Mouse (Mus musculus) brown adipose tissue, adult 24 weeks (tissue): ENCODE measurements around the gene Pde11a. TPM values are rescaled to one million over a fixed set of nuclear protein-coding genes. Genes with fewer than 3 reads are reported as not detected.
"Not testable (repeated sequence)": the region's sequence is repeated elsewhere in the genome, so short reads cannot be mapped to it uniquely, and the experiment has no call there.

ENCODE experiments used
- H3K27ac ChIP-seq: fragments of 200-500 bp; replicated peaks from 2 replicates; pipeline ENCODE4 v1.5.1; 2012; ENCODE audit warnings: low read depth, mild to moderate bottlenecking, low read length
- H3K4me1 ChIP-seq: fragments of 200-500 bp; 2 replicates; pipeline ENCODE4 v1.6.1; 2012; ENCODE audit warnings: low read length, mixed read lengths; ENCODE audit not compliant: control insufficient read depth, insufficient read depth, insufficient read length
- H3K4me3 ChIP-seq: fragments of 200-500 bp; 2 replicates; pipeline ENCODE4 v1.5.1; 2012; ENCODE audit warnings: low read depth, mild to moderate bottlenecking, low read length, moderate library complexity; ENCODE audit not compliant: insufficient read depth
- polyA plus RNA-seq: library from polyadenylated mRNA; stranded (reverse); fragments of >200 nt; gene quantifications from 2 replicates; pipeline ENCODE4 v1.2.4, GENCODE M21; 2012; ENCODE audit not compliant: missing spikeins, insufficient read depth, insufficient read length

Pde11a gene
- polyA plus RNA-seq, 1 experiment = 0.91 TPM

DNA sequence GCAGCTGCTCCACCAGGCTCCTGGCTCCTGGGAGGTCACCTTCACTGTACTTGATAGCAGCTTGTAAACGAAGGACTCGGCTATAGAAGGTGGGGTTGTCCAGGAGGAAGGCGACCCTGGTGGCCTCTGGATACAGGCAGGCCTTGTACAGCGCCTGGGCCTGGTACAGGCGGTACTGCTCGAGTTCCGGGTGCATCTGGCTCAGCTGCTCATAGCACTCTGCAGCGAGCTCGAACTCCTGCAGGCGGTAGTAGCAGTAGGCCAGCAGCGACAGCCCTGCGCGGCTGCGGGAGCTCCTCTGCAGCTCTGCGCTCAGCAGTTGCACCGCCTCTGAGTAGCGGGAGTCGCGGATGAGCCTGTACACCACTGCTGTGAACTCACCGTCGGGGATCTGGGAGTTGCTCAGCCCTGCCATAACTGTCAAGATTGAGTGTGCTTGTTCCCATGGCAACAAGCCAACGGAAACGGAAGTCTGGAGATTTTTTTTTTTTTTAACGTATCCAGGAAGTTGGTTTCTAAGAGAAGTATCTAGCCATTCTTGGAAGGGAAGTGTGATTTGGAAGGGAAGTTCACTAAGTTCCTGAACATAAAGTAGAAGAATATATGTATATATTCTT is 360.7 kb downstream of the Pde11a start, which contains the start of gene Ttc30a2:
Gene Ttc30a2 (minus strand): TSS at position 419 of the 617 bp plus-strand sequence.
- not testable (repeated sequence) for H3K4me1 ChIP-seq, H3K27ac ChIP-seq, H3K4me3 ChIP-seq

DNA sequence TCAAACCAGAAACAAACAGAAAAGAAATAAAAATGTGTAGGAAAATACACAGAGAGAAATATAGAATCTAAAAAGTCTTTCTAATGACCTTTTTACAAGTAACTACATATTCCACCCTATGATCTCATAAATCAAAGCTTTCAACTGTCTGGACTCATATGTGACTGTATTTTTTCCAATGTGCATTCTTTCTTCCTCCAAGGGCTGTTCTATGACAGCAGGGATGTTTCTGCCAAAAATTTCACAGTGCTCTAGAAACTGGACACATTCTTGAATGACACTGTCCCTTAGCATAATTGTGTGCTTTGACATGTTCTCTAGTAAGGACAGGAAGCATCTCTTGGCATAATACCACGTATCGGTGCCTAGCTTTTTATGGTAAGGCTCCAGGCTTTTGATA is 362.5 kb downstream of the Pde11a start:
- not testable (repeated sequence) for H3K4me3 ChIP-seq, H3K4me1 ChIP-seq, H3K27ac ChIP-seq

- H3K4me3 ChIP-seq = no peak overlapping the region
- H3K4me1 ChIP-seq = no peaks in the 10 kb centered on the region
- no peak overlapping the region for H3K27ac ChIP-seq
Observed at GRCm38 (mm10) chr2:75974131-75974530, 364.4 kb downstream of the Pde11a start.

DNA sequence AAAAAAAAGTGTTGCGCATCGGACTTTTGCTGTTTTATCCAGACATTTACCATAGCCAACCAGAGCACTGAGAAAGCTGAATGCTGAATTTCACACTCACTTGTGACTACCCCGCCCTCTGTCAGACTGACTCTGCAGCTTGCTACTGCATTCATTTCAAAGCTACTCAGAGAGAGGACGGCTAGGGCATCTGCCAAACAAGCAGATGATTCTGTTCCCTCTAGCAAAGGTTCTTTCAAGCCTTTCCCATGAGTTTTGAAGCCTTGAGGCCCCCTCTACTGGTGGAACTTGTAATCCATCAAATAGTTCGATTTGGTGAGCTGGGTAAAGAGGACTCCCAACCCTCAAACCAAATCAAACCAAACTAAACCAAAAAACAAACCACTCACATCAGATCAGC is 373.6 kb downstream of the Pde11a start:
- Histone ChIP-seq H3K27ac (no peak overlapping the region), H3K4me3 (peak overlapping the region; percentile 39), H3K4me1 (peaks cover 3% of the 10 kb centered on the region; the same call in 1 of the 2 replicates)

DNA sequence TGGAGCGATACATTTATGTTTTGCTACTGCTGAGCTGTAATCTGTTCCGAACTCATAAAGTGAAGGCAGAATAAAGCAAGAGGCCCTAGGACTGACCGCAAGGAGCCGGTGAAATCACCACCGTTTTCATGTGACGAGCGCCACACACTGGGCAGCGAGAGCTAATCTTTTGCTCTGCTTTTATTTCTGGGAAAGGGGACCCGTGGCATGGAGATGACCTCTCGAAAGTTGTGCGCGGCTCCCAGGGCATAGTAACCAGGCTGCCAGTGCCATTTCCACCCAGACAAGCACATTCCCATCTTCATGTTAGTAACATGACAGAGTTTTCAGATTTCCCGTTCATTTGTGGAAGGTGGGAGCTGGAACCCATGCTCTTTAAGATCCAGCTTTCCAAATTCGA is 374.1 kb downstream of the Pde11a start:
- Histone ChIP-seq H3K4me3 (peak overlapping the region; percentile 39), H3K4me1 (peaks cover 5% of the 10 kb centered on the region), H3K27ac (no peak overlapping the region)

DNA sequence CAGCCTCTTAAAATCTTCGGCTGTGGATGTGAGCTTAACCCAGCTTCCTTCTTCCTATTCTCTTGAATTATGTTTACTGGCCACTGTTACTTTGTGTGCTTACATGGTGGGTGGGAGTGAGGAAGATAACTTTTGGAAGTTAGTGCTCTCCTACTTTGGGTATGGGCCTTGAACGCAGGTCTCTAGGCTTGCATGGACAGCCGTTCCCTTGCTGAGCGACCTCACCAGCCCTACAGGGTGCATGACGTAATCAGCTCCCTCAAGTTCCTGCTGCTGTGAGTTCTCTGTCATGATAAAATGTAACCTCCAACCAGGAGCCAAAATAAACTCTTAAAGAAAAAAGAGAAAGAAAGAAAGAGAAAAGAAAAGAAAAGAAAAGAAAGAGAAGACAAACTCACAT is 374.5 kb downstream of the Pde11a start:
- peaks cover 8% of the 10 kb centered on the region for H3K4me1 ChIP-seq
- H3K4me3 ChIP-seq = peak overlapping the region; percentile 39; the same call in 1 of the 2 replicates
- no peak overlapping the region for H3K27ac ChIP-seq

GRCm38 (mm10) chr2:75963211-75963840 is 375.2 kb downstream of the Pde11a start:
- no peak overlapping the region for H3K27ac ChIP-seq

DNA sequence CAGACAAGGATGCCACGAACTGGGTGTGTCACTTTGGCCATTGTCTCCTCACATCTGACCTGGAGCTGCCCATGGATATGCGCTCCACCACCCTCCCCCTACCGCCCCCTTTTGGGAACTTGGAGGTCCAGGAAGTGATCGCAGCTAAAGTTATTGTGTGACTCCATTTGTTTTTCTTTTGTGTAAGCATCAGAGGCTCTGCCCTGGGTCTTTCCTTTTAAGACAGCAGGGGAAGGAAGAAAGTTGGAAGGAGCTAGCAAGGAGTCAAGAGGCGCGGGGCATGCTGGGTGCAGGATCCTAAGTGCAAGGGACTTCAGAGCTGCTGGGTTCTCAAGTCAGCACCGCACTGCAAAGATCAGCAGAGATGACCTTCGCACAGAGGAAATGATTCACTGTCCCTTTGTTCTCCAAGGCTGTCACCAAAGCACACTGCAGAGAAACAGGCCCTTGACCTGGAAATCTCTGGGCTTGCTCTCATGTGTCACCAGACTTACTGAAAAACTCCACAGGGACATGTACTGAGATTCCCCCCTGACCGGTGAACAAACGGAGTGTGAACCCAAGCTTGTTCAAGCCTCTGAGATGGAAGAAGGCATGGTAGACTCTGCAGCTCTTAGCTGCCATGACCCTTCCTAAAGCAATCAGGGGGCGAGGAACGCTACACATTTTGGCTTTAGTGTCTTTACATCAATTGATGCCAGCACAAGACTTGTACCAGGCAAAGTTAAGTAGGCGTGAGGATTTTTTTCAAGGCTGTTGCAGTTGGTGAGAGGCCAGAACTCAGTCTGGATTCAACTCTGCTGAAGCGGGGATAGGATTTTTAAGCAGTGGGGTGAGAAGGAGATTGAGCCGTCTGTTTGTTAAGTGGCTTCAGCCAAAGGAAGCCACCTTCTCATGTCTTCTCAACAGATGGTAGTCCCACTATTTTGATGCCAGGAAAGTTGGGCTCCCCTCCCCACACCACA is 377.9 kb downstream of the Pde11a start:
- no peak overlapping the region for H3K4me3 ChIP-seq
- H3K4me1 ChIP-seq = peaks cover 8% of the 10 kb centered on the region
- H3K27ac ChIP-seq = peak overlapping the region; percentile 72

More at GRCm38 (mm10) chr2:75963211-75963840, 375.2 kb downstream of the Pde11a start:
- no peak overlapping the region for H3K4me3 ChIP-seq
- H3K4me1 ChIP-seq = peaks cover 8% of the 10 kb centered on the region

DNA sequence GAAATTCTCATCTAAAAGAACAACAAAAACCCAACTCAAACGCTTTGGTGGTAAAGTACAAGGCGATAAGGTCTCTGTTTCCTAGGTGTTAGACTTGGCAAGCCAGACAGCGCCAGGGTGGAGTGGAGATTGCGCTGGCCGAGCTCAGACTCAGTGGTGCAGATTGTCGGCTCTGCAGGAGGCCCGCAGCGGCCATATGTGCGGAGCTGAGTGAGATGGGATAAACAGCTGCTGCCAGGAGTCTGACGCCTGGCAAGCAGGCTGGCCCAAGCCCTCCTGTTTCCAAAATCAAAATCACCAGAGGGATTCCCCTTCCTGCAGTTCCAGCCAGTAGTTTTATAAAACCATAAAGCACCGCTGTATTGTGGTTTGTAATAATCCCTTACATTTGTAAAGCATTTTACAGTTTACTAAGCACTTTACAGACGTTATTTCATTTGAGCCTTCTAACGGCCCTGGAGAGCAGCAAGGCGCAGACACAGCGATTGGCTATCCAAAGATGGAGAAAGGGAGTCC is 378.7 kb downstream of the Pde11a start:
- H3K4me1 ChIP-seq = peaks cover 8% of the 10 kb centered on the region
- peak overlapping the region; percentile 49 for H3K27ac ChIP-seq
- no peak overlapping the region for H3K4me3 ChIP-seq

DNA sequence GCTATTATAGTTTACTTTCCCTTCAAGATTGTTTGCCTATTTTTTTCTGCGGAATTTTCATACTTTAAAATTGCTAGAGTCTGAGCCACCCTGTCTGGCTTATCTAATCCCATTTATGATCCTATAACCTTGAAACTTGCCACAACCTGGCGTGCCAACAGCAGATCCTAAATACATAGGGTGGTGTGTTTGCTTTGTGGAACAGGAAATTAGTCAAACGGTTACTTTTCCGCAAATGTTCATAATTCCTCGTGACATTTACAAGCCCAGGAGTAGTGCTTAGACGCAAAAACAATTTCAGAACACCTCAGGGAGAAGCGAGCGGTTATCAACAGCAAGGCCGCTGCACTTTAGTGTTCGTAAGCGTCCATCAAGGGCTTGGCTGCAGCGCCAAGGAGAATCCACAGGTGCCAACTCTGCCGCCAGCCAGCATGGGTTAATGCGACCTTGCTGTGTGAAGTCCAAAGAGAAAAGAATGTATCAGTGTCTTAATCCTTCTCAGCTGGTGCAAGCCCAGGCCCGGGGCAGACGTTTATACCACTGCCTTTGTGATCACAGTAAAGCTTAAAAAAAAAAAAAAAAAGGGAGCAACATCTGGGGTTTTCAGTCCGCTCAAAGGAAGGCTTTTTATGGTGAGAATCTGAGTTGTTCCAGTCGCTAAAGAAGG is 379.3 kb downstream of the Pde11a start:
- peak overlapping the region; percentile 49 for H3K27ac ChIP-seq

DNA sequence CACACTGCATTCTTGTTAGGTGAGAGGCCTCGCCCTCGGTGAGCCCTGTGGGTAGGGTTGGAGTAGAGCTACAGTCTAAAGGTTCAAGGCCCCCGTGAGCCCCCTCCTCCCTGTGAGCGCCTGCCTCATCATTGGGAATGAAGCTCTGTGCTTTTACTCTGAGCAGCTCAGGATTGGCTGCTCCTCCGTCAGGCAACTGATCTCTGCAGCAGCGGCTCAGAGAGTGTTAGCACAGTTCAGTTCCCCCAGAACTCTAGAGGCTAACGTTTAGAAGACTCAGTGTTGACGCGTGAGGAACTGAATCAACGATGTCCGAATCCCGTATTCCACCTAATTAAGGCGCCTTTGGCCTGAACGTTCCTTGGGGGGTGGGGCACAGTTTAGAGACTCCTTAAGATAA is 382.9 kb downstream of the Pde11a start:
- no peak overlapping the region for H3K4me3 ChIP-seq
- H3K27ac ChIP-seq = no peak overlapping the region

More for the DNA sequence above, 379.3 kb downstream of the Pde11a start:
- Histone ChIP-seq H3K4me3 (no peak overlapping the region), H3K4me1 (peaks cover 8% of the 10 kb centered on the region)

GRCm38 (mm10) chr2:75953320-75953719 is 385.3 kb downstream of the Pde11a start:
- Histone ChIP-seq H3K27ac (no peak overlapping the region), H3K4me1 (no peaks in the 10 kb centered on the region), H3K4me3 (no peak overlapping the region)

More for the DNA sequence above, 382.9 kb downstream of the Pde11a start:
- peaks cover 6% of the 10 kb centered on the region for H3K4me1 ChIP-seq

GRCm38 (mm10) chr2:75950685-75951084 is 387.9 kb downstream of the Pde11a start:
- no peak overlapping the region for H3K27ac ChIP-seq
- H3K4me3 ChIP-seq = no peak overlapping the region
- H3K4me1 ChIP-seq = no peaks in the 10 kb centered on the region
